Mouse (Mus musculus): ENCODE data around the gene Thsd4. TPM values are rescaled to one million over a fixed set of nuclear protein-coding genes. Genes with fewer than 3 reads are reported as not detected.
A peak's percentile ranks its signal among the peaks of the same experiment; 100 is the strongest.

Gene Thsd4
- polyA plus RNA-seq, 1 experiment from 2014 or later: 31.0 TPM

- H3K9me3 ChIP-seq (replicated peaks): no peaks in the 10 kb centered on the region
- H3K4me2 ChIP-seq: no peak overlapping the region
- H3K27me3 ChIP-seq: no peaks in the 10 kb centered on the region
- no peak overlapping the region for H3K4me3 ChIP-seq (replicated peaks)
- H3K27ac ChIP-seq: no peak overlapping the region
- no peak overlapping the region for H3K9ac ChIP-seq
- H3K36me3 ChIP-seq: no peaks in the 10 kb centered on the region
- no peak for ATAC-seq (replicated peaks; ENCODE audit: low FRiP score)
- H3K4me1 ChIP-seq: peaks cover 15% of the 10 kb centered on the region
- 47% methylated on average over 1 of the region's 1 CpGs for WGBS
These were observed 501.4 kb downstream of the Thsd4 start for GRCm38 (mm10) chr9:60020444-60020843.

GRCm38 (mm10) chr9:60010285-60010684, 511.6 kb downstream of the Thsd4 start:
- H3K27ac ChIP-seq: no peak overlapping the region
- no peak overlapping the region for H3K9ac ChIP-seq
- ATAC-seq (replicated peaks; ENCODE audit: low FRiP score): no peak
- no peaks in the 10 kb centered on the region for H3K9me3 ChIP-seq (replicated peaks)
- peaks cover 5% of the 10 kb centered on the region; the same call in 1 of the 2 replicates for H3K4me1 ChIP-seq
- no peaks in the 10 kb centered on the region for H3K27me3 ChIP-seq
- no peaks in the 10 kb centered on the region for H3K36me3 ChIP-seq
- no peak overlapping the region for H3K4me3 ChIP-seq (replicated peaks)
- no peak overlapping the region for H3K4me2 ChIP-seq
- 74% methylated on average over 1 of the region's 1 CpGs for whole genome bisulfite sequencing

- no peak overlapping the region for H3K4me3 ChIP-seq (replicated peaks)
- no peak for ATAC-seq (replicated peaks; ENCODE audit: low FRiP score)
- 57% methylated on average over 7 of the region's 7 CpGs for WGBS
These were observed 512.9 kb downstream of the Thsd4 start for GRCm38 (mm10) chr9:60008936-60009335.

GRCm38 (mm10) chr9:60002323-60002722, 519.5 kb downstream of the Thsd4 start:
- Histone ChIP-seq H3K4me1 (peaks cover 9% of the 10 kb centered on the region; the same call in 1 of the 2 replicates), H3K9me3 (replicated peaks) (no peaks in the 10 kb centered on the region), H3K27me3 (no peaks in the 10 kb centered on the region), H3K4me2 (no peak overlapping the region), H3K4me3 (replicated peaks) (no peak overlapping the region), H3K9ac (no peak overlapping the region), H3K27ac (peak overlapping the region; percentile 22; the same call in 1 of the 2 replicates), H3K36me3 (no peaks in the 10 kb centered on the region)
- 35% methylated on average over 8 of the region's 8 CpGs for WGBS
- ATAC-seq (replicated peaks; ENCODE audit: low FRiP score): no peak

More at GRCm38 (mm10) chr9:60008936-60009335, 512.9 kb downstream of the Thsd4 start:
- no peaks in the 10 kb centered on the region for H3K27me3 ChIP-seq
- H3K4me1 ChIP-seq: peaks cover 5% of the 10 kb centered on the region; the same call in 1 of the 2 replicates
- H3K9ac ChIP-seq: no peak overlapping the region
- H3K36me3 ChIP-seq: no peaks in the 10 kb centered on the region
- no peak overlapping the region for H3K4me2 ChIP-seq
- H3K9me3 ChIP-seq (replicated peaks): no peaks in the 10 kb centered on the region
- H3K27ac ChIP-seq: no peak overlapping the region

GRCm38 (mm10) chr9:60001444-60001843, 520.4 kb downstream of the Thsd4 start:
- Histone ChIP-seq H3K4me1 (peaks cover 9% of the 10 kb centered on the region; the same call in 1 of the 2 replicates), H3K36me3 (peaks cover 6% of the 10 kb centered on the region; the same call in 1 of the 2 replicates), H3K4me2 (no peak overlapping the region), H3K27me3 (no peaks in the 10 kb centered on the region), H3K9me3 (replicated peaks) (no peaks in the 10 kb centered on the region), H3K4me3 (replicated peaks) (no peak overlapping the region), H3K27ac (no peak overlapping the region), H3K9ac (no peak overlapping the region)
- no peak for ATAC-seq (replicated peaks; ENCODE audit: low FRiP score)
- 62% methylated on average over 3 of the region's 3 CpGs for WGBS

- H3K27me3 ChIP-seq: no peaks in the 10 kb centered on the region
- no peak overlapping the region for H3K27ac ChIP-seq
- peaks cover 7% of the 10 kb centered on the region; the same call in 1 of the 2 replicates for H3K4me1 ChIP-seq
- no peak overlapping the region for H3K9ac ChIP-seq
- H3K36me3 ChIP-seq: peaks cover 17% of the 10 kb centered on the region; the same call in 1 of the 2 replicates
- no peak overlapping the region for H3K4me3 ChIP-seq (replicated peaks)
- H3K4me2 ChIP-seq: no peak overlapping the region
- no peaks in the 10 kb centered on the region for H3K9me3 ChIP-seq (replicated peaks)
- no peak for ATAC-seq (replicated peaks; ENCODE audit: low FRiP score)
- 90% methylated on average over 4 of the region's 4 CpGs for WGBS
These were observed 524.1 kb downstream of the Thsd4 start for GRCm38 (mm10) chr9:59997725-59998124.

GRCm38 (mm10) chr9:59991407-59991806, 530.4 kb downstream of the Thsd4 start:
- Histone ChIP-seq H3K4me3 (replicated peaks) (no peak overlapping the region), H3K27me3 (no peaks in the 10 kb centered on the region), H3K9ac (no peak overlapping the region), H3K36me3 (peaks cover 23% of the 10 kb centered on the region), H3K9me3 (replicated peaks) (no peaks in the 10 kb centered on the region), H3K4me2 (no peak overlapping the region), H3K27ac (no peak overlapping the region), H3K4me1 (no peaks in the 10 kb centered on the region)
- 63% methylated on average over 5 of the region's 5 CpGs for WGBS
- 0 out of 2 replicates have a peak, but pooled peaks have one; percentile 56 for ATAC-seq (replicated peaks; ENCODE audit: low FRiP score)

GRCm38 (mm10) chr9:59989864-59990263, 532.0 kb downstream of the Thsd4 start:
- 3% methylated on average over 1 of the region's 1 CpGs for WGBS
- Histone ChIP-seq H3K9me3 (replicated peaks) (no peaks in the 10 kb centered on the region), H3K36me3 (peaks cover 24% of the 10 kb centered on the region), H3K4me2 (no peak overlapping the region), H3K27ac (no peak overlapping the region), H3K27me3 (no peaks in the 10 kb centered on the region), H3K9ac (no peak overlapping the region), H3K4me1 (no peaks in the 10 kb centered on the region), H3K4me3 (replicated peaks) (no peak overlapping the region)
- ATAC-seq (replicated peaks; ENCODE audit: low FRiP score): no peak

GRCm38 (mm10) chr9:59985900-59986572, 535.8 kb downstream of the Thsd4 start:
- H3K9ac ChIP-seq: no peak overlapping the region
- H3K9me3 ChIP-seq (replicated peaks): no peaks in the 10 kb centered on the region
- H3K27ac ChIP-seq: no peak overlapping the region
- no peak for ATAC-seq (replicated peaks; ENCODE audit: low FRiP score)
- H3K4me1 ChIP-seq: no peaks in the 10 kb centered on the region
- WGBS: 79% methylated on average over 3 of the region's 3 CpGs
- H3K4me3 ChIP-seq (replicated peaks): no peak overlapping the region
- H3K4me2 ChIP-seq: no peak overlapping the region
- H3K27me3 ChIP-seq: no peaks in the 10 kb centered on the region
- H3K36me3 ChIP-seq: peaks cover 28% of the 10 kb centered on the region

GRCm38 (mm10) chr9:59981116-59981515, 540.7 kb downstream of the Thsd4 start:
- Histone ChIP-seq H3K27ac (no peak overlapping the region), H3K36me3 (peaks cover 30% of the 10 kb centered on the region), H3K4me1 (no peaks in the 10 kb centered on the region), H3K27me3 (no peaks in the 10 kb centered on the region), H3K4me2 (no peak overlapping the region), H3K9me3 (replicated peaks) (no peaks in the 10 kb centered on the region), H3K4me3 (replicated peaks) (no peak overlapping the region), H3K9ac (no peak overlapping the region)
- whole genome bisulfite sequencing: 71% methylated on average over 2 of the region's 2 CpGs
- ATAC-seq (replicated peaks; ENCODE audit: low FRiP score): no peak

- no peak overlapping the region for H3K4me3 ChIP-seq (replicated peaks)
- H3K4me2 ChIP-seq: no peak overlapping the region
- no peak overlapping the region for H3K9ac ChIP-seq
- no peaks in the 10 kb centered on the region for H3K9me3 ChIP-seq (replicated peaks)
- ATAC-seq (replicated peaks; ENCODE audit: low FRiP score): no peak
- 0 out of 2 replicates have a peak, but pooled peaks cover 3% of the 10 kb centered on the region for H3K4me1 ChIP-seq
- no peak overlapping the region for H3K27ac ChIP-seq
- WGBS: 75% methylated on average over 4 of the region's 4 CpGs
- H3K27me3 ChIP-seq: no peaks in the 10 kb centered on the region
- peaks cover 19% of the 10 kb centered on the region; the same call in 1 of the 2 replicates for H3K36me3 ChIP-seq
These were observed 550.6 kb downstream of the Thsd4 start for GRCm38 (mm10) chr9:59971263-59971662.

- Histone ChIP-seq H3K4me1 (peaks cover 17% of the 10 kb centered on the region), H3K27me3 (no peaks in the 10 kb centered on the region), H3K36me3 (peaks cover 17% of the 10 kb centered on the region; the same call in 1 of the 2 replicates), H3K27ac (no peak overlapping the region), H3K4me2 (no peak overlapping the region), H3K9me3 (replicated peaks) (no peaks in the 10 kb centered on the region), H3K9ac (no peak overlapping the region), H3K4me3 (replicated peaks) (no peak overlapping the region)
- ATAC-seq (replicated peaks; ENCODE audit: low FRiP score): no peak
- whole genome bisulfite sequencing: 27% methylated on average over 6 of the region's 6 CpGs
These were observed 552.5 kb downstream of the Thsd4 start for GRCm38 (mm10) chr9:59969383-59969782.
